Mouse (Mus musculus) hindbrain, embryonic 11.5 days (tissue): ENCODE data around the gene Gdap2. TPM values are rescaled to one million over a fixed set of nuclear protein-coding genes. Genes with fewer than 3 reads are reported as not detected.

Experiments used
- ATAC-seq: fragments of 200-750 bp; cut with Nextera tagmentation; 2 replicates; pipeline ENCODE4 v1.8.0; 2017; ENCODE audit warnings: mild to moderate bottlenecking, moderate TSS enrichment, moderate library complexity; ENCODE audit not compliant: low FRiP score
- DNase-seq: peaks from one replicate; pipeline ENCODE4 v3.0.0-alpha.2; 2015; ENCODE audit warnings: low spot score
- H3K27ac ChIP-seq: fragments of 300-500 bp; sonication (generic); 2 replicates; pipeline ENCODE4 v1.5.1; 2014; ENCODE audit warnings: mild to moderate bottlenecking, low read depth, low read length
- H3K27me3 ChIP-seq: fragments of 300-500 bp; sonication (generic); 2 replicates; pipeline ENCODE4 v1.6.1; 2014; ENCODE audit warnings: mild to moderate bottlenecking, low read length, moderate library complexity, mixed read lengths; ENCODE audit not compliant: control insufficient read depth, insufficient read depth
- H3K36me3 ChIP-seq: fragments of 300-500 bp; sonication (generic); 2 replicates; pipeline ENCODE4 v1.6.1; 2014; ENCODE audit warnings: mild to moderate bottlenecking, low read length, moderate library complexity, mixed read lengths; ENCODE audit not compliant: control insufficient read depth, insufficient read depth
- H3K4me1 ChIP-seq: fragments of 300-500 bp; sonication (generic); replicated peaks from 2 replicates; pipeline ENCODE4 v1.6.1; 2014; ENCODE audit warnings: low read length, mixed read lengths; ENCODE audit not compliant: control insufficient read depth, insufficient read depth
- H3K4me2 ChIP-seq: fragments of 300-500 bp; sonication (generic); replicated peaks from 2 replicates; pipeline ENCODE4 v1.6.1; 2014; ENCODE audit warnings: mild to moderate bottlenecking, low read depth, low read length
- H3K4me3 ChIP-seq: fragments of 300-500 bp; sonication (generic); 2 replicates; pipeline ENCODE4 v1.5.1; 2014; ENCODE audit warnings: low read depth, low read length
- H3K9ac ChIP-seq: fragments of 300-500 bp; sonication (generic); 2 replicates; pipeline ENCODE4 v1.6.1; 2014; ENCODE audit warnings: low read depth, low read length
- H3K9me3 ChIP-seq: fragments of 300-500 bp; sonication (generic); 2 replicates; pipeline ENCODE4 v1.6.1; 2016; ENCODE audit warnings: low read length; ENCODE audit not compliant: control insufficient read depth
- WGBS: fragments of 180-500 bp; shearing (Covaris S2); extraction: QIAGEN DNeasy Blood & Tissue Kit; methylation state at CpG from one replicate; pipeline ENCODE4 v1.1.7; 2014; 5-methylcytosine and 5-hydroxymethylcytosine counted together
- polyA plus RNA-seq: library from polyadenylated mRNA; unstranded; fragments of >200 nt; fragmentation: Nextera tagmentation; extraction: Ambion mirVana; gene quantifications from 2 replicates; pipeline ENCODE4 v1.2.1, GENCODE M21; 2014

Gene Gdap2
- polyA plus RNA-seq, 1 experiment from 2014 or later = 50.5 TPM

- ATAC-seq (no peak), DNase-seq (no peak)
- no peaks in the 10 kb centered on the region for H3K4me1 ChIP-seq
- H3K27ac ChIP-seq = no peak overlapping the region
- H3K36me3 ChIP-seq = no peaks in the 10 kb centered on the region
- H3K4me2 ChIP-seq = no peak overlapping the region
- no peaks in the 10 kb centered on the region for H3K9me3 ChIP-seq
- no peak overlapping the region for H3K4me3 ChIP-seq
- no peaks in the 10 kb centered on the region for H3K27me3 ChIP-seq
- 74% methylated on average over 1 of the region's 1 CpGs for WGBS
- H3K9ac ChIP-seq = no peak overlapping the region
Observed at GRCm38 (mm10) chr3:100227509-100227908, 65.3 kb downstream of the Gdap2 start.

- ATAC-seq = no peak
- no peak for DNase-seq
- H3K9ac ChIP-seq = no peak overlapping the region
- no peaks in the 10 kb centered on the region for H3K4me1 ChIP-seq
- H3K36me3 ChIP-seq = no peaks in the 10 kb centered on the region
- H3K27me3 ChIP-seq = no peaks in the 10 kb centered on the region
- no peak overlapping the region for H3K4me2 ChIP-seq
- no peaks in the 10 kb centered on the region for H3K9me3 ChIP-seq
- H3K27ac ChIP-seq = no peak overlapping the region
- 79% methylated on average over 3 of the region's 3 CpGs for WGBS
- no peak overlapping the region for H3K4me3 ChIP-seq
Observed at GRCm38 (mm10) chr3:100228981-100229380, 66.8 kb downstream of the Gdap2 start.

GRCm38 (mm10) chr3:100236725-100237436, 74.7 kb downstream of the Gdap2 start:
- Histone ChIP-seq H3K4me2 (no peak overlapping the region), H3K27ac (no peak overlapping the region), H3K4me3 (no peak overlapping the region), H3K27me3 (no peaks in the 10 kb centered on the region), H3K4me1 (no peaks in the 10 kb centered on the region), H3K9ac (no peak overlapping the region), H3K36me3 (no peaks in the 10 kb centered on the region), H3K9me3 (no peaks in the 10 kb centered on the region)
- ATAC-seq (no peak), DNase-seq (no peak)

GRCm38 (mm10) chr3:100242230-100242629, 80.0 kb downstream of the Gdap2 start:
- H3K9ac ChIP-seq = no peak overlapping the region
- DNase-seq (no peak), ATAC-seq (no peak)
- no peaks in the 10 kb centered on the region for H3K4me1 ChIP-seq
- no peak overlapping the region for H3K4me3 ChIP-seq
- 84% methylated on average over 4 of the region's 4 CpGs for WGBS
- H3K27me3 ChIP-seq = no peaks in the 10 kb centered on the region
- no peak overlapping the region for H3K4me2 ChIP-seq
- no peak overlapping the region for H3K27ac ChIP-seq
- H3K36me3 ChIP-seq = no peaks in the 10 kb centered on the region
- H3K9me3 ChIP-seq = no peaks in the 10 kb centered on the region

- Histone ChIP-seq H3K9me3 (no peaks in the 10 kb centered on the region), H3K36me3 (no peaks in the 10 kb centered on the region), H3K4me1 (no peaks in the 10 kb centered on the region), H3K4me2 (no peak overlapping the region), H3K9ac (no peak overlapping the region), H3K4me3 (no peak overlapping the region), H3K27ac (no peak overlapping the region), H3K27me3 (no peaks in the 10 kb centered on the region)
- ATAC-seq = no peak
- no peak for DNase-seq
- 46% methylated on average over 4 of the region's 4 CpGs for WGBS
Observed at GRCm38 (mm10) chr3:100246286-100246825, 84.2 kb downstream of the Gdap2 start.

Other genes with a start within 250 kb of the Gdap2 start
- 50.1 and 64.5 TPM in 2 replicates for gene Wdr3, start within 50 bp of the Gdap2 start, polyA plus RNA-seq